Mouse (Mus musculus): ENCODE measurements around the gene Gm5678.

- TF ChIP-seq CTCF (conservative IDR thresholded peaks at IDR 0.05; ENCODE audit: low read length) (no peak), POU5F1 (IDR thresholded peaks at IDR 0.05; ENCODE audit: borderline replicate concordance, low read length) (no peak), NANOG (IDR thresholded peaks at IDR 0.05; ENCODE audit: borderline replicate concordance, low read length) (no peak)
Measured at GRCm38 (mm10) chr16:93585703-93586205, 42.1 kb upstream of the Gm5678 start.

All from E14TG2a.4 (cell line).